Mouse (Mus musculus) ES-E14 (cell line): ENCODE data around the gene Impg1. TPM values are rescaled to one million over a fixed set of nuclear protein-coding genes. Genes with fewer than 3 reads are reported as not detected.

Experiments used
- DNase-seq: peaks from one replicate; pipeline ENCODE4 v3.0.0-alpha.2; 2013; ENCODE audit warnings: low read depth, low spot score
- H3K27ac ChIP-seq: 2 replicates; pipeline ENCODE4 v1.5.1; 2012; ENCODE audit warnings: low read depth, mild to moderate bottlenecking, low read length, moderate library complexity, mixed read lengths; ENCODE audit not compliant: poor library complexity, insufficient read depth, severe bottlenecking
- H3K36me3 ChIP-seq: 2 replicates; pipeline ENCODE4 v1.6.1; 2012; ENCODE audit warnings: mild to moderate bottlenecking, low read length, moderate library complexity, mixed read lengths; ENCODE audit not compliant: control insufficient read depth, poor library complexity, insufficient read depth, severe bottlenecking
- H3K4me1 ChIP-seq, 2 experiments: fragments of 150-350 bp in 1 of 2; sonication (generic) in 1 of 2; 2 replicates each; pipeline ENCODE4 v1.6.1; 2012; ENCODE audit warnings: low read length in 2 of 2, mild to moderate bottlenecking in 1 of 2, mixed read lengths in 1 of 2; ENCODE audit not compliant: control insufficient read depth in 2 of 2, insufficient read depth in 2 of 2, poor library complexity in 1 of 2
- H3K4me3 ChIP-seq, 2 experiments: fragments of 150-350 bp in 1 of 2; sonication (generic) in 1 of 2; 2 replicates each; pipeline ENCODE4 v1.5.1; 2012; ENCODE audit warnings: low read length in 2 of 2, low read depth in 1 of 2, mild to moderate bottlenecking in 1 of 2, mixed read lengths in 1 of 2; ENCODE audit not compliant: insufficient read depth in 1 of 2, poor library complexity in 1 of 2, severe bottlenecking in 1 of 2
- H3K9ac ChIP-seq: 2 replicates; pipeline ENCODE4 v1.6.1; 2012; ENCODE audit warnings: low read depth, mild to moderate bottlenecking, low read length, mixed read lengths; ENCODE audit not compliant: poor library complexity, insufficient read depth, severe bottlenecking
- H3K9me3 ChIP-seq: fragments of 150-350 bp; sonication (generic); 2 replicates; pipeline ENCODE4 v1.6.1; 2012; ENCODE audit warnings: low read depth, mild to moderate bottlenecking, low read length; ENCODE audit not compliant: control insufficient read depth, insufficient read depth
- CHD2 ChIP-seq: IDR thresholded peaks from 2 replicates; pipeline ENCODE4 v1.6.1; 2014; ENCODE audit warnings: mild to moderate bottlenecking, low read depth, low read length, inconsistent platforms
- HCFC1 ChIP-seq: IDR thresholded peaks from 2 replicates; pipeline ENCODE4 v1.6.1; 2012; ENCODE audit warnings: low read length, inconsistent platforms, borderline replicate concordance; ENCODE audit not compliant: insufficient read depth
- MAFK ChIP-seq: IDR thresholded peaks from 2 replicates; pipeline ENCODE4 v1.6.1; 2014; ENCODE audit warnings: mild to moderate bottlenecking, low read depth, low read length, inconsistent platforms; ENCODE audit not compliant: insufficient read depth
- ZC3H11A ChIP-seq: IDR thresholded peaks from 2 replicates; pipeline ENCODE4 v1.6.1; 2012; ENCODE audit warnings: low read depth, mild to moderate bottlenecking, inconsistent platforms, low read length, borderline replicate concordance
- ZNF384 ChIP-seq: IDR thresholded peaks from 2 replicates; pipeline ENCODE4 v1.6.1; 2012; ENCODE audit warnings: low read depth, low read length, inconsistent platforms
- in situ Hi-C, 2 experiments: fragments of 600-800 bp; cut with MboI; formaldehyde crosslinking; loops; one replicate each; pipeline ENCODE4 v1.15.1; 2025; ENCODE audit warnings: low sequenced_read_pairs in 2 of 2, inconsistent platforms in 1 of 2; ENCODE audit not compliant: unreplicated experiment in 2 of 2
- total RNA-seq: library from RNA; depleted of rRNA; stranded (reverse); fragments of 300-350 nt; gene quantifications from 2 replicates; pipeline ENCODE4 v1.2.3, GENCODE M21; 2012

The Impg1 gene
- total RNA-seq, 1 experiment, result not detected

- in situ Hi-C loops, result no loop called here
- DNase-seq, result no peak
- Histone ChIP-seq H3K4me1 (peaks cover 2 to 3% of the 10 kb centered on the region in 2 experiments; a peak in 2 of 4 replicates), H3K9ac (no peak overlapping the region), H3K9me3 (no peaks in the 10 kb centered on the region), H3K36me3 (no peaks in the 10 kb centered on the region), H3K4me3 (no peak overlapping the region), H3K27ac (no peak overlapping the region)
- TF ChIP-seq ZNF384 (no peak), HCFC1 (no peak), ZC3H11A (no peak), CHD2 (no peak), MAFK (no peak)
Observed at GRCm38 (mm10) chr9:80266507-80266906, 198.8 kb downstream of the Impg1 start.

- H3K27ac ChIP-seq, result no peak overlapping the region
- TF ChIP-seq ZNF384 (no peak), ZC3H11A (no peak), CHD2 (no peak), MAFK (no peak), HCFC1 (no peak)
- in situ Hi-C loops, result no loop called here
- peaks cover 2 to 3% of the 10 kb centered on the region in 2 experiments; a peak in 2 of 4 replicates for H3K4me1 ChIP-seq
- H3K9ac ChIP-seq, result no peak overlapping the region
- H3K36me3 ChIP-seq, result no peaks in the 10 kb centered on the region
- no peak overlapping the region for H3K4me3 ChIP-seq
- no peaks in the 10 kb centered on the region for H3K9me3 ChIP-seq
- no peak for DNase-seq
Observed at GRCm38 (mm10) chr9:80266086-80266485, 199.2 kb downstream of the Impg1 start.
